Mouse (Mus musculus): ENCODE data around the gene Rtp4.

DNA sequence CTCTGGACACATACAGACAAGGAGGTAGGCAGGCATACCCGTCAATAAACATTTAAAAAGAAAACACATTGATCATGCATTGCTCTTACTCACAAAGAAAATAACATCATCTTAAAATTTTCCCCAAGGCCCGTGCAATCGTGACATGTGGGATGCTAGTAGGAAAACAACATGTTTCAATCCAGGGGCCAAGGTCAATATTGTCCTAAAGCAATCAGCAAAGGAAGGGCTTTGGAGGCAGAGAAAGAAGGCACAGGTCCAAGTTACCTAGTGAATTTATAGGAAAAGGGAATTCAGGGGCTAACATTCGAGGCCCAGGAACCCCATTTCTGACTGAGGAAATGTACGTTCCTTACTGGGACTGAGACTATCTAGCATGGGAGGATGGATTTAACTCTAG lies 2.9 kb upstream of the Rtp4 start:
- TF ChIP-seq ZC3H11A (IDR thresholded peaks at IDR 0.05; ENCODE audit: borderline replicate concordance, low read depth, low read length) (no peak), CHD2 (IDR thresholded peaks at IDR 0.05; ENCODE audit: low read depth, low read length) (no peak), HCFC1 (IDR thresholded peaks at IDR 0.05; ENCODE audit: borderline replicate concordance, insufficient read depth, low read length) (no peak), ZNF384 (IDR thresholded peaks at IDR 0.05; ENCODE audit: low read depth, low read length) (no peak)

All from ES-E14 (cell line).